Mouse (Mus musculus) cerebellum, postnatal 10 days (tissue): ENCODE data around the gene Lyve1.
"Not testable (repeated sequence)": the region's sequence is repeated elsewhere in the genome, so short reads cannot be mapped to it uniquely, and the experiment has no call there.

Experiments used
- DNase-seq, 2 experiments: peaks; one replicate each; pipeline ENCODE4 v3.0.0; 2021; ENCODE audit warnings: mixed read lengths in 2 of 2

Gene Lyve1

DNA sequence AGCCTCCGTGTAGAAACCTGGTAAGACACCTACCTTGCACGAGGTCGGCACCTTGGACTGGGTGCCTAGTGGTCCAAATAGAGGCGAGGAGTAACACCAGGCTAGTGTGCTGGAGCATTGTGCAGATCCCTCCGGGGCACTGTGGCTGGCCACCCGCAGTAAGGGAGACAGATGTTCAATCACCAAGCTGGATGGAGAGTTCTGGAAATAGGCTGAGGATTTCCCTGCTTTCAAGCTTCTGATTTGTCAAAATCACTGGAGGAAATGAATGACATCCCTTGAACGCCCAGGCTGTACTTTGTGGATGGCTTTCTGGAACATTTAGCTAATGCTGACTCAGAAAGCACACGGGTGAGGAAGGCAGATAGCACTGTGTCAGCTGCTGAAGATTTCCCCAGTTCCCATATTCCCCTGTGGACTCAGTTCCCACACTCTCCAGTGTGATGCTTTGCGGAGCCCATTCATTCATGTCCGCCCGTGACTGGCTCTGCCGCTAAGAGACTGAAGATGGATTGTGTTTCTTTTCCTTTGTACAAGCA lies at the start of gene Lyve1:
Lyve1 (minus strand) TSS at position 489 of the 539 bp plus-strand sequence.
- no peak for DNase-seq

DNA sequence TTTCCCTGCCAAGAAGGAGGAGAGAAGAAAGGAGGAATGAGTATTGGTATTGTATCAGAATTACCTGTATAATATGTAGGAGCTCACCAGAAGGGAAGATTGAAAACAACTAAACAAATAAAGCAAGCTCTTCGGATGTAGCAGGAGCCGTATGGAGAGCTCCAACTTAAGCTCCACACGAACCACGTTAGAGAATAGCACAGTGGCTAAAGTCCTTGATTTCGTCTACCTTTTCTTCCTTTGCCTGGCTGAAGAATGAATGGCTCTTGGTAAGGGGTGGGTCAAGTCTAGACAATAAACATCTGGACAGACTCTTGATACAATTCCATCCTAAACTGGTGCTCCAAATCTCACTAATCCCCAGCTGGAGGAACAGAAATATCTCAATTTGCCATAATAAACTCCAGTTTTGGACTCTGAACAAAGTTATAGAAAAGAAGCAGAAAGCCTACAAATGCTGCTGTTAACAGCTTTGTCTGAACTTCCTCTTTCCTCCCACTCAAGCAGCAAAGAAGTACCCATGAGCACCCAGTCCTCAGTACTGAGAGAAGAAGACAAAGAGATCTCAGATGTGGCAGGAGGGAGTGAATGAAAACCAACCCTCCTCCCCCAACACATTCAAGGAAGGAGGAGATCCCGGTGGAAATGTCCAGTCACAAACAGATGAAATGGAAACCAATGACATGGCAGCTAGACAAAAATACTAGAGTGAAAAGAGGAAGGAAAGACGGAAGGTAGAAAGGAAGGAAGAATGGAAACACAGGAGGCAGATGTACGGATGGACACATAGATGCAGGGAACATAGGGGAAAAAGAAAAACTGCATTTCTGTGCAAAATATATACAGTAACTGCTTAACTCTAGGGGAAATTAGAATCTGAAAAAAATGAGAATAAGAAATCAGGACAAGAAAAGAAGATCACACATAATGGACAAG lies 45.4 kb upstream of the Lyve1 start:
- no peak for DNase-seq

DNA sequence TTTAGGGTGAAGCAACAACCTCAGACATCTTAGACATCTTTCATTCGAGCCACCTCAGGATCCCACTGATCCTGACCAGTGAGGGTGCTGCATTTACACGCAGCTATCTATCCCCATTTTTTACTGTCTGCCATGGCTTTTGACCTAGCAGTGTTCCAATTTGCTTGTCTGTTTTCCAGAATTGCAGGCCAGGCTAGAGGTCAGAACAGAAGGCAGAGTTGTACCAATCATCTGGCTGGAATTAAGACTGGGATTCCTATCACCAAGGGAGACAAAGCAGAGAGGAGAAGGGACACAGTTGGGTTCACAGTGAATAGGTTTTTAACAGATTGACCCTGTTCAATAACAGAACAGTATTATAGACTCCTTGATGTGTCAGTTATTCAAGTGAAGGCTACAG lies 43.5 kb upstream of the Lyve1 start:
- DNase-seq: no peak

DNA sequence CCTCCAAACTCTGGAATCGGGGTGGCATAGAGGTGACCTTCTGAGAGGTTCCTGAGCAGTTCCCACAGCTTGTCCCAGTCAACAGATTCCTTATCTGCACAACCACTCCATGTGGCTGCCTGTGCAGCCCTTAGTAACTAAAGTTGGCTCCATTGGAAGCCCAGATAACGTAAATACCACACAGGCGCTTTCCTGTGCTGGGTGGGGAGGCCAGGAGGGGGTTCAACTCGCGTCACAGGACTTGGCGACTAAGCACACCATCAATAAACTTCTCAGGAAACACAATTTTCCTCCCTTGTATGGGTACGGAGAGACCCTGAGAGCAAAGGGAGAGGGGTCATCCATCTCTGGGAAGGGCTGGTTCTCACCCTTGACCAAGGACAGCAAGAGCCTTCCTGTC lies 40.2 kb upstream of the Lyve1 start:
- DNase-seq: no peak

DNA sequence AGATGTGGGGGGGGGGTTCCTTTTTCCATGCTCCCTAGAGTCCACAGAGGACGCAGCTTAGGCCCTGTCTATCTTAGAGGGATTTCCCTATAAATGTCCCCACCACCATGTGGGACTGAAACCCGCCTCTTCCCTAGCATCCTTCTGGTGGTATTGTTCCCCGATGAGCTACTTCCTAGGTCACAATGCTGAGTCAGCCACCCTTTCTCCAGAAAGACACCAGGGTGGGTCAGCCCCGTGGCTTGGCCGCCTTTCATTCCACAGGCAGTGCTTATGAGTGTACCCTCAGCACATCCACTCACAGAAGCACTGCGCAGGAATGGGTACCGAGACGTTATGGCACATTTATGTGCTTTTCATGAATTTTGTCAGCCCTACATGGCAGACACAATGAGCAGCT lies 34.2 kb upstream of the Lyve1 start:
- DNase-seq: no peak

DNA sequence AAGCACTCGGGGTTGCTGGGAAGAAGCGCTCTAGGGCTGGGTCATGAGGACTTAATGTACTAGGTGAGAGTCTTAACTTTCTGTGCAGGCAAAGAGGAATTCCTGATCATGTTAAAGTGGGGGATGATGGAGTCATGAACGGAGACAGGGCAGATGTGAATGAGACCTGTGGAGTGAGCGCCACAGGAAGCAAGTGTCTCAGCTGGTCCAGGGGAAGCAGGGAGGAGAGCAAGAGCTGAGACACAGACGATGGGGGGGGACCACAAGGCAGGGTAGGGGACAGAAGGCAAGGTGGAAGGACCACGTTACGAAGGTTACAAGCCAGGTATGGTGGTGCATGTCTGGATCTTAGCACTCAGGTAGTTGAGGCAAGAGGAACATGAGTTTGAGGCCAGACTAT lies 33.4 kb upstream of the Lyve1 start:
- DNase-seq: no peak

DNA sequence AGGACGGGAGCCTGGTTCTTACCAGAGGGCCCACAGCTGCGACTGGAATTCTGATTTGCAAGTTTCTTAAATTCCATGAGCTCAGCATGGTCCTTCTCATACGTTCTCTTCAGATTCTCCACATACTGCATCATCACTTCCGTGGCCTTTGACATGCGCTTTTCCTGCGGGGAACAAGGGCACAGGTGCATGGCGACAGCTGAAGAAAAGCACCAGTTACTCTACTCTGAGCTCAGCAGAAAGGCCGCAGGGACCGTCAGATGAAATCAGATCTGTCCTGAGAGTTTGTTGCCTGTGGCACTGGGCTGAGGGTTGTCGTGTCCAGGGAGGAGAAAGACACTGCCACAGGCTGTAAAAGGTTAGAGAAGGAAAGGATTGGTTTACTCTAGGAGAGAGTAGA lies 32.7 kb upstream of the Lyve1 start:
- DNase-seq: not testable (repeated sequence)

DNA sequence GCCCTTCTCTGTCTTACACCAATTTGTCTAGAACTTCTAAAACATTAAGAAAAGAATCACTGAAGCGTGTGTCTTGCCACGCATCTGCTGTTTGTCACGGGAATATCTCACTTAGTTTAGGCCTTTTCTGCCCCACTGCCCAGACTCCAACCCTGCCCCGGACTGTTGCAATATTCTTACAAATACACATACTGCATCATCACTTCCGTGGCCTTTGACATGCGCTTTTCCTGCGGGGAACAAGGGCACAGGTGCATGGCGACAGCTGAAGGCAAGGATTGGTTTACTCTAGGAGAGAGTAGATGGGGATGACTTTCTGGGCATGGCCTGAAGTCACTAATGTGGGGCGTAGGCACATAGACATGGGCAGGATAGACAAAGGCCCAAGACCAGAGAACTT lies 31.6 kb upstream of the Lyve1 start:
- DNase-seq: no peak

DNA sequence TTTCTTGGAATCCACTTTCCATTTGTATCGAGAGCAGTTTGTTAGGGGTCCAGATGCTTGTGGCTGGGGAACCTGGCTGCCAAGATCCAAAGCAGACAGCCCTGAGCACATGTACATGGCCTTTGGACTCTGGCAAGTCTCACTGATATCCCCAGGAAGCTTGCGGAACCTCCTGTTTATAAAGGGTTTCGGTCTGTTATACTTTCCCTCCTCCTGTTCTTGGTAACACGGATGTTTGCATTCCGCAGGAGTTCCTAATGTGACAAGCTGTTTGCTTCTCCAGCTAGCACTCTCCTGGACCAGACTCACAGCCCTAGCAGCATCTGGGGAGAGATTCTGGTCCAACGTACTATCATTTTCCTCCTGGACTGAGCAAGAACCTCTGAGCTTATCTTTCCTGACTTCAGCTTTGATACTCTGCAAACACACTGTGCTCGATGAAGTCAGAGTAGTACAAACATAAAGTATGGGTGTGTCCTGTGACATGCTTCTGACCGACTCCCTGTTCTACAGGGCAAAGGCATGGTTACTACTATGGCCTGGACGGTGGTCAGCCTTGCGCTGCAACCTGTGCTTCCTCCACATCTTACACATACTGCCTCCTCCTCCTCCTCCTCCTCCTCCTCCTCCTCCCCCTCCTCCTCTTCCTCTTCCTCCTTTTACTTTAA lies 31.0 kb upstream of the Lyve1 start:
- DNase-seq: peak in 1 of 2 experiments; percentile 6

DNA sequence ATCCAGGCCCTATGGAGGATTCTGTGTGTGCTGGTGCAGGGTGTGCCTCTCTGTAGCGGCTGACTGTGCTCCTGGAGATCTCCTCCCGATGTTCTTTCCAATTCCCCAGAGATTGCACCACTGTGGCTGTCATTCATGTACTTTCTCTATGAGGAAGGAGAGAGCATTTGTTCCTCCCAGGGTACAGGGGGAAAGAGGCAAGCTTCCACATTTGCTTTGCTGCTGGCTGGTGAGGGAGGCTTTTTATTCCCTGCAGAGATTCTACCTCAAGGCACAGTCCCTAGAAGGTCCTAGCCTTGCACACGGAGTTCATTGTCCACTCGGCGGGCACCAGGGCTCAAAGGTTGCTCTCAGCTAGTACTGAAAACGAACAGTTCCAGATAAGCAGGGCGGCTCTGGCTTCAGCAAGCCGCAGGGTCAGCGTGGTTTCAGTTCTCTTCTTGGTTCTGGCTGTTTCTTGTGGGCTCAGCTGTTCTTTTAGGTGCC lies 28.5 kb upstream of the Lyve1 start:
- peak; percentile 41 for DNase-seq

DNA sequence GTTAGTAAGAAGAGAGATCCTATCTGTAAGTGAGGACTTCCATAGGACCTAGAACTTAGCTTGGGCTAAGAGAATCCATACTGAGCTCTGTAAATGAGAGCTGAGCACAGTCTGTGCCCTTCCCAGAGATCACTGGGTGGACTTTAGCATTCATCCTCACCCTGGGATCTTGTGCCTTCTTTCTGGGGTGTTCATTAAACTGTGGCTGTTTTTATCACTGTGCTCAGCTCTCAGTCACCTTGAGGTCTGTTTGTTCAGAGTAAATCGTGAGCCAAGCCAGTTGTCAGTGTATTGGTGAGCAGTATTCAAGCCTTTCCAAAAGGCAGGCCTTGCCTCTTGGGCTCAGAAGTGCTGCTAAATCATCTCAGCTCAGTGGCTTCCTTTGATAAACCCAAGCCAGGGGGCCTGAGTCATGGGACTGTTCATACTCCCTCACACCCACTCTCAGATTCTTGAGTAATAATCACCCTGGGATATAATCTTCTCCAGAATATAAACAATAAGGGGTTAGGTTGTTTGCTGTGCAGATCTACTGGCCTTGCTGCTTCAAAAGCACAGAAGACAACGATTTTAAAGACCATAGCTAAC lies 18.8 kb upstream of the Lyve1 start:
- no peak for DNase-seq

DNA sequence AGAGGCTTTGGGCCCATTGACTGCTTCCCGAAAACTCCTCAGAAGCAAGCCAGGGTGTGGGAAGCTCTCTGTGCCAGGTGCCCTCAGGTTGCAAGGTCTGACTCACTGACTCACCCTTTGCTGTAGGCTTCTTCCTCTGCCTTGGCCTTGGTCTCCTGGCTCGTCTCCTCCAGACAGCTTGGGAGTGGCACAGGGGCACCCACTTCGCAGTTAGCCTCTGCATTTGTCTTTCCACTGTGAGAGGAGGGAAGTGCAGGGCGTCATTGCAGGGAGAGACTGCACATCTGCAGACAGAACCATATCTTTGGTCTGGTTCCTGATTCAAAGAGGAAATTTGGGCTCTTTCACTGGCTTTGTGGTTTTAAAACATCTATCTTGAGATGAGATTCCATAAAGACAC lies 15.0 kb upstream of the Lyve1 start:
- no peak for DNase-seq

DNA sequence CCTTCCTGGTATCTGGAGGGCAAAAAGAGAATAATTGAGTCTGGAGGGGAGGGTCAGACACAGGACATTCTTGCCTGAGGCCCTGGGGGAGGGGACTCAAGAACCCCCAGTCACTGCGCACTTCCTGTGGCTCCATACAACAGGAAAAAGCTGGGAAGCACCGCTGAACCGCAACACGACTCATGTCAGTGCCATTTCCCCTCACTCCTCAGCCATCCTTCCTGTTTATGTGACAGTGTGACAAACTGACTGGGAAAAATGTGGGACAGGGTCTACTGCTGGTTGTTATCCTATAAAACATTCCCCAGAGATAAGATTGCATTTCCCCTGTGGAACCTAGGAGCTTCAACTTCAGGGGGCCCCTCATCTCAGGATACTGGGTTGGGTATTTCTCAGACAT lies 13.9 kb upstream of the Lyve1 start:
- DNase-seq: no peak

DNA sequence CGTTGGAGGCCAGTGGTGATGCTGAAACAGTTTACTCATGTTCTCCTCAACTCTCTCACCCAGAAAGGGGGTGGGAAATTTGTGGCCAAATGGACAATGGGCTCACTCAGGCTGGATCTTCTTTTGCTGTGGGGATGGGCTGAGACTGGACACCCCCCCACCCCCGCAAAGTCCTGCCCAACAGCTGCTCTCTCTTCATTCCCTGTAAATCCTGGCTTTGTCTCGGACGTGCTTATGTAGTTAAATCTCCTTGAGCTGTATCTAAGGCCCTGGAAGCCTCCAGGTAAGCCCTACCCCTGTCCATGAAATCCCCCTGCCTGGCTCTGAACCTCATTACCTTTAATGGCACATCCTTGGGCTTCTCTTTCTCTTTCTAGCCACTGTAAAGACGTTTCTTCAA lies 5.8 kb upstream of the Lyve1 start:
- no peak for DNase-seq

DNA sequence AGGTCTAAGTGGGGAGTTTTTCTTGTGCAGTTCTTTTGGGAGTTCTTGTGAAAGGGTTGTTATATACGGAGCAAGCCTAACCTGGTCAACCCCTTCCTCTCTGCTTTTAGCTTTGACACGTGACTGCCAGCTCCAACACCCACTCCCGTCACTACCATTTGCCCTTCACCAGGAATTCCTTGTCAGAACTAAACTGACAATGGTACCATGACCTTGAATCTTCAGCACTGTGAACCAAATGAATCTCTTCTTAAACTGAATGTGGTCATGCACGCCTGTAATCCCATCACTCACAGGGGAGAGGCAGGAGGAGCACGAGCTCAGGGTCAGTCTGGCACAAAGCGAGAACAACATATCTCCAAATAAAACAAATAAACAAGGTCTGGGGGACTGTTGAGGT lies 4.1 kb upstream of the Lyve1 start:
- DNase-seq: no peak

DNA sequence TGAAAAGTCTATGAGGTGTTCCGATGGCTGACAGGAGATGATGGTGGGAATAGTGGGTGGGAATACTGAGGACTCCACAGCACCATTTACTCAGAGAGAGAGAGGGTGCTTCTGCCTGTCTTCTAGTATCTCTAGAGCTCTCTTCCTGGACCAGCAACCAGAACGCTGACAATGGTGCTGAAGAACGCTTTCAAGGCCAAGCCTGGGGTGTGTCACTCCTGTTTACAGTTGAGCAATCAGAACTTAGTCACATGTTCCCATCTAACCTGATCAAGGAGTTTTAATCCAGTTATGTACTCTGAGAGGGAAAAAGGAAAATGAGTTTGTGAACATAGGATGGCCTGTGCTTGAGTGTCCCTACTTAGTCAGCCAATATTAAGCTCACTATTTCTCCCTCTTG lies 3.0 kb upstream of the Lyve1 start:
- no peak for DNase-seq

DNA sequence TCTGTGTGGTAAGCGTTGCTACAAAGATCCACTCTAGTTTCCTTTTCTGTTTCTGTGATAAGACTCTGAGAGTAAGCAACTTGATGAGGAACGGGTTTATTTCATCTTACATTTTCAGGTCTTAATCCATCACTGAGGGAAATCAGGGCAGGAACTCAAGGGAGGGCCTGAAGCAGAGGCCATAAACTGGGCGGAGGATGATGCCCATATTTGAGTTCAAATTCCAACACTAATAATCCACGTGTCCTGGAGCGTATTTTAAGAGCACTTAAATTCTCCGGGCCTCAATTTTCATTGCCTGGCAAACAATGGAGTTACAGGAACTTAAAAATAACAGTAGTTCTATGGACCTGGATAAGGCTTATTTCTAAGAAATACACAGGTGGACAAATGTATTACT lies 2.5 kb upstream of the Lyve1 start:
- DNase-seq: no peak

DNA sequence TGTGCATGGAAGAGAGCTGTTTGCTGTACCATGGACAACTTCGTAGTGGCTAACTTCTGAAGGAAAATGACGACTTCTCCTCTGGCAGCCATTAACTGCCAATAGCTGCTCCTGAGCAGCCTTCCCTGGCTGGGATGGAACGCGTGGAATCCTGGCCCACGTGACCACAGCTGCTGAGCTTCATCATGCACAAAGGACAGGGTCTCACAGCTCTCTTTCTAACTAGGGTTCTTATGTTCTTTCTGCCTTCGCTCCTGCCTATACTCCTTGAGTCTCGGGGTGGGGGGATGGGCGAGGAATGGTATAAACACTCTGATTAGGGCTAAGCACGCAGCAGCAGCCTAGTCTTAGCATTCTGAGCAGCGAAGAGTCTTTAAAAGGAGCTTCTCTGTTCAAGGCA lies 2.0 kb upstream of the Lyve1 start:
- no peak for DNase-seq

DNA sequence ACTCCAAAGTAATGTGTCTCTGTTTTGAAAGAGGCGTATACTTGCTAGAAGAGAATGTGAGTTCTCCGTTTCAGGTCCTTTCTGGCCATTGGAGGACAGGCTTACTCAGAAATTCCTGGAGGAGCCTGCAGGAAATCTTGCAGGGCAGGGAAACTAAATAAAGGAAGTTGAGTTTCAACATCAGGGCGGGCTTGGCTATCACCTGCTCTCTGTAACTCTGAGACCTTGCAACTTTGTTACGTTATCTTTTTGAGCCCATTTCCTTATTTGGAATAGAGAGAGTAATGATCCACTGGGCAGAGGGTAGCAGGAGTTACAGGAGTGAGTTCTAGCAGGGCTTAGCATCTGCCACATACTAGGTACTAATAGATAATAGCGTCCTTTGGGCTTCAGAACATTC lies 2.9 kb downstream of the Lyve1 start:
- no peak for DNase-seq

DNA sequence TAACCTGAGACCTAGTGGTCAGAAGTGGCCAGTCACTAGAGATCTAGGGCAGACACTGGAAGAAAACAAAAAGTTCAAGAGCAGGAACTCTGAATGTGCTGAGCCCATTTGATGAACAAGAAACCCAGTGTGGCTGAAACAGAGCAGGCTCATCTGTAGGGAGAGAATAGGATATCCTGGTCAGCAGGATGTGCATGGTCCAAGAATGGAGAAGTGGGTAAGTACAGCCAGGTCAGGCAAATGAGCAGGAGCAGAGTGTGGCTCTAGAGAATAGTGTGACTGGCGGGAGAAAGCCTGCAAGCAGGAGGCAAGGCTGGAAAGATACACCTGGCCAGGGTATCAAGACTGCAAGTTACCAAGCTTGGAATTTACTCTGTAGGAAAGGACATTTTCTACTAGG lies 7.4 kb downstream of the Lyve1 start:
- DNase-seq: no peak

DNA sequence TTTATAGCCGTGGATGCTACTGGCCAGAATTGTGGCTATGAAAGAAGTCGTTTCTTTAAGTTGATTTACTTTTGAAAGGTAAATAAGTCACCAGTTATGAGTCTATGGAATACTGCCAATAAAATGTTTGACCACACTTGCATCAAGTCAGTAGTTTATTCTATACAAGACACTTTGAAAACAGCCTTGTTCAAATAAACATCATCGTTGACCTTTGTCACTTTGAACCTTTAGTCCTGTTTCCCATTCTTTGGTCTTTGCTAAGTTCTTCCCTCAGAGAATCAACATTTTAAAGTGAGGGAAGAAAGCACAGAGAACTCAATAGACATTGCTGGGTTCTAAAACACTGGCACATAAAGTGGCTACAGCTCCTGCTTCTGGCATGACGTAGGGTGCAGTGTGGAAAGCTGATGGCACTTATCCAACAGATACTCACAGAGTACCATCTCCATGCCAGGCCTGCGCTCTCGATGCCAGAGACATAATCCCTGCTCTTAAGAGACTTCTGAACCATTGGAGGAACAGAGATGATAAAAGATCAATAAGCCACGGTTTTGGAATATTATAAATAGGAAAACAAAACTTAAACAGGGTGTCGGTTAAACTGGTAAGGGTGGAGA lies 8.0 kb downstream of the Lyve1 start:
- DNase-seq: peak; percentile 82 to 86

DNA sequence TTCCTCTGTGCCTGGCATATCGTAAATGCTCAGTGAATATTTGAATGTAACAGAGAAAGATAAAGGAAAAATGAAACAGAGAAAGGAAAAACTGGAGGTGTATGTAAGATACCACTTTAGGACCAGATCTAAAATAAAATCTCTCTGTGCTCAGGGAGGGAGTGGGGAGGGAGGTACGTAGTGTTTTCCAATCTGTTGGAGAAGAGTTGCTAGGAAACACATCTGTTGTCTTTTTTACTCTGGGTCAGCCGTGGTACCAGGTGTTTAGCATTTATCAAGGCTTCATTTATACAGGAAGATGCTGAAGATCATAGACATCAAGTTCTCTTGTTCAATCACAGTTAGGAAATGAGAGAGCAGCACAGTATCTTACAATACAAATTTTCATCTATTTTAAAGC lies 8.5 kb downstream of the Lyve1 start:
- peak in 1 of 2 experiments; percentile 20 for DNase-seq

DNA sequence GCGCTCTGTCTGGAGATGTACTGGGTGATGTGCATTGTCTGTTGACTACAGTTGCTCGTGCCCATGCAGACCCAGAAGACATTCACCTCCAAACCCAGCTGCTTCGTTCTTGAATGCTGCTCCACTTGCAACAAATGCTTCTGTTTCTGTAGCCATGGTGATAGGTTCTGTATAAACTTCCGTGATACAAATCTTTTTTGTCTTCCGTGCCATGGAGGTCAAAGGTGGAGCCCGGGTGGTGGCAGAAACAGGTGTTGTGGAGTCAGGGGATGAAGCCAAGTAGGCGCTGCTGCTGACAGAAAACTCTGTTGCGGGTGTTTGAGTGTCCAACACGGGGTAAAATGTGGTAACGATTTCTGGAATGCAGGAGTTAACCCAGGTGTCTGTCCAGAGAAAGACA lies 9.4 kb downstream of the Lyve1 start:
- DNase-seq: peak; percentile 22 to 27
